Mouse (Mus musculus): ENCODE data around the gene Nav2.

Nav2 gene

DNA sequence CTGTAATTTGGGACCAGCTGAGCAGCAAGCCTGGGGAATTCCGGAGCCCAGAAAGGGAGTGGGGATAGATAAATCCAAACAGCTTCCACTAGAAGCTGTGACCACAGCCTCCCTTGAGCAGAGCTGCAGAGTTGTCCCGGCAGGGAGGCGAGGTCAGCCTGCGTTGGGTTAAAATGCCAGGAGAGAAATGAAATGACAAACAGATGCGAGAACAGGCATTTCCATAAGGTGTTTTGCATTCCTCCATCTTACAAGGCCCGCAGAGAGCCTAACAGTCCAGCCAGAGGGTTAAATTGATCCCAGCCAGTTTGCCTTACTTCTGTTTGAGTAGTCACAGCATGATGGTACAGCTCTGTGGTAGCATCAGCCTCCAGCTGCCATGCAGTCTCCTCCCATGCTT lies 309.3 kb downstream of the Nav2 start:
- no peak for DNase-seq

DNA sequence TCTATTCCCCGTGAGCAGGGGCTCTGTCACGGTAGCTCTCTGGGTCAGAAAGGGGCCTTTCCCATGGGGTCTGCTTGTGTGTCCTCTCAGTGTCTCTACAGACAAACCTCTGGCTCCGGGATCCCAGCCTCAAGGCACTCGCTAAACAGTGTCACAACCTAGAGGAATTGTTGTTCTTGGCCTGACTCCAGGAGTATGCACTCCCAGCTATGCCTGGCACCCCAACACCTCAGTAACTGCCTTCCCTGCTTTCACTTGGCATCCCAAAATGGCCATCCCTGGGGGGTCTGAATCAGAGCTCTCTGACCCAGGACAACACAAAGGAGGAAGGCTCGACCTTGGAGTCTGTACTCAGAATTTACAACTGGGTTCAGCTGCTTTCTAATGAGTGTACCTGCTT lies 317.2 kb downstream of the Nav2 start:
- DNase-seq, result no peak

DNA sequence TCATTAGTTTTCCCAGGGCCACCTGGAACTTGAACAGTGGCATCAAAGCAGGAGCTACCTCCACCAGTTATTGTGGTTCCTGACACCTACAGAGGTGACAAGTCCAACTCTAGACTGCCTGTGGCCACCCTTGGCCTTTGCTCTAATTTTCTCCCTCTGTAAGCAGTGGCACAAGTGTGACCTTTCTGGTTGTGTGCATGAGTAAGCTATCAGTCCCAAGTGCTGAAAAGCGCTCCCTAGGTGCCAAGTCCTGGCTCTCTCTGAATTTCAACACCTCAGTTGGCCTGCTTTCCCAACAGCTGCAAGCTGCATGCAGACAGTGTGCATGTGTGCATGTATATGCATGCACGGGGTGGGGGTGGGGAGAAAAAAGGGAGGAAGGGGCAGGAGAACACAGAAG lies 324.5 kb downstream of the Nav2 start:
- no peak for DNase-seq

DNA sequence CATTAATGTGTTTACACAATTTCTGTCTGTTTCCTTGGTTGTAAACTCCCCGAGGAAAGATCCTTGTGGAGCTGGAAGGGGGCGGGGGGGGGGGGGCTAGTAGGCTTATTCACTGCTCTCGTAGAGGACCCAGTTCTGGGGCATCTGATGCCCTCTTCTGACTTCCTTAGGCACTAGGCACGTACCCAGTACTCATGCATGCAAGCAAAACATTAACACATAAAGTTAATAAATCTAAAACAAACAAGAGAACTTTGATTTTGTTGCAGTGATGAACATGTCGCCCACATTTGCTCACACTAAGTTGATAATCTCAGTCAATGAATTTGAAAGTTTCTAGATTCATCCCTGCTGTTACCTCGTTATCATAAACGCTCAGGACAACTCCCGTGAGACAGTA lies 325.8 kb downstream of the Nav2 start:
- DNase-seq, result no peak

DNA sequence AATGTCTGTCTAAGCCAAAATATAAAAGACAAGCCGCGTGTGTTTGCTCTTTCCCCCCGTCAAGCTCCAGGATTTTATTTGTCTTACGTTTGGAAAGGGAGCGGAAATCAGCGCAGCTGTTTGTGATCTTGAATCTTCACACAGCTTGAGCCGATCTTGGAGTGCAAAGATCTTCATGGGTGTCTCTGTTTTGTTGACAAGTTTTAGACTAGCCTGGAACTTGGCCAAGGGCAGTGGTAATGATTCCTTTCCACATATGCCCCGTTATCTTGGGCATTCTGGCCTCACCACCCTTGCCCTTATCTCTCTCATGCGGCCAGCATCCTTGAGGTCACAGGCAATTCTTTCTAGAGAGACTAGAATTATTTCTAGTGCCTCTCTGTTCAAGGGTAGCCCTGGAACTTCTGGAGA lies 326.8 kb downstream of the Nav2 start:
- no peak for DNase-seq

DNA sequence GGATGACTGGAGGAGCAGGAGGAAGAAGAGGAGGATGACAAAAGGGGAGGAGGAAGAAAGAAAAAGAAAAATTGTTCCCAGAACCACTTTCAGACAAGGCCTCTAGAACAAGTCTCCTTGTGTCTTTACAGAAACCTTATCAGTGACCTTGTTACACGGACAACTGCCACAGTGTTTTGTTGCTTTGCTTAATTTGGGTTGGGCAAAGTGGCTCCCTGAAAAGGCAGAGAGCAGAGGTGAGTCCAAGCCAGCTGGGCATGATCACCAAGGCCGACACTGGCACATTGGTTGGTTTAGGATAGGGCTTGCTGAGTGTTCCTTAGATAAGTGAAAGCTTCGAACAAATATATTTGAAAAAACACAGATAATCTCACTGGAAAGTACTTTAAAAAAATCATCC lies 327.3 kb downstream of the Nav2 start:
- DNase-seq, result no peak

DNA sequence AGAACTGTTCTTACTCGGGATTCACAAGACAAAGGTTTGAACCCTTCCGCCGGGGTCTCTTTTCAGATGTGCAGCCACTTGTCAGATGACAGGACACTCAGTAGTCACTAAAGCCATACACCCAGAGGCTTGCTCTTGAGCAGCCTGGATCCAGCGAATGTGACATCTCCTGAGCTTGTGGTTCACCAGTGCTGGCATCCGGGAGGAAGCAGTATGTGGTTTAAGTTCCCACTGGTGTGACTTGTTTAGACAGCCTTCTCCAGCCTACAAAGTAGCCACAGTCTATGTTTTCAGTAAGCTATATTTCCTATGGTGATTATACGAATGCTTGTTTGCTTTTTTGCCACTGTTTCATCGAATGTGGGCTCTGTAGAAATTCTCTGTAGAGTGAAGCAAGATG lies 331.9 kb downstream of the Nav2 start:
- no peak for DNase-seq

DNA sequence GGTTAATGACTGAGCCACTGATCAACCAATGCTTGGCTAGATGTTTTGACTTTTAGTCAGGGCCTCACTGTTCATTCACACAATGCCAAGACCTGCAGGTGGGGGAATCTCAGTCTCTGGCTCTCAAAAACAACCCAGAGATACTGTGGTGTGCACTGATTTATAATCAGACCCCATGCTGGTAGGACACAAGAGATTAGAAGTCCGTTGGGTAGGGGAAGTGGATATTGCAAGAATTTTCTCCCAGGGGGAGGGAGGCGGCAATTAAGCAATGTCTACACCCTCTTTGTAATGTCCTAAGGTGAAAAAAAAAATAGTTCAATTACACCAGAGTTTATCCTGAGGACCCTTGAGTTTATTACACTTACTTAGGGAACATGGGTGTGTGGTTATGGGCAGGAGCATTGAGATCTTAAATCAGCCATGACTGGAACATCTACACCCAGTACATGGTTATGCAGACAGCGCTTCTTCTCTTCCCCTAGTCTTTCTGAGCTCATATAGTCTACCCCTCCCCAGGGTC lies 332.8 kb downstream of the Nav2 start:
- DNase-seq, result no peak

DNA sequence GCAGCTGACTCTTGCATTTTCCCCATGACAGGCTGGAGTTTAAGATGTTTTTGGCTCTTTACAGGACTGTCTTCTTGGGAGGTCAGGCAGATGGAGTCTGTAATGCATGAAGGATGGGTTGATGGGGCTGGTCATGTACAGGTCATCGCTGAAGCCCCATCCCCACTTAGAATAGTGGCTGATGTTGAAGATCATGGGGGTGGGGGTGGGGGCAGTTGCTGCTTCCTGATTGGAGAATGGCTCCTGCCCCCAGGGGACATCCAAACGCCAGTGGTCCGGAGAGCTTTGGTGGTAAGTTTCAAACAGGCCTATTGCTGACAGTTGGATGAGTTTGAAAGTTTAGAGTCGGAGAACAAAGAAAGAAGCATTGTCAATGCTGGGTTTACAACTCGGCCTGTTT lies 333.7 kb downstream of the Nav2 start:
- DNase-seq, result no peak

DNA sequence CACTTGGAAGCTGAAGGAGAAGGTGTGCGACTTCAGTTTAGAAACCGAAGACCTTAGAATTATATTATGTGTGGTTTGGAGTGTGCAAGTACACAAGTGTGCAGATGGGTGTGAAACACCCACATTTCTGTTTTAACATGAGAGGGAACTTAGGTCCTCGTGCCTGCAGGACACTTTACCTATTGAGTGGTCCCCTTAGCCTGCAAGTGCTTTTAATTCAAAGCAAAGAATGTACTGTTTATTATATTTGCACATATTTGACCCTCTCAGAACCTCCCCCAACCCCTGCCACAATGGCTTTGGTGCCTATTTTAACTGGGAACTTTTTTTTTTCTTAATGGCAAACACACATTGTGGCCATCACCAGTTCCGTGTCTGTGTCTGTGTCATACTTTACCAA lies 334.6 kb downstream of the Nav2 start:
- DNase-seq, result no peak

GRCm38 (mm10) chr7:49245537-49246239 lies 337.2 kb downstream of the Nav2 start:
- peak; percentile 91 for DNase-seq

DNA sequence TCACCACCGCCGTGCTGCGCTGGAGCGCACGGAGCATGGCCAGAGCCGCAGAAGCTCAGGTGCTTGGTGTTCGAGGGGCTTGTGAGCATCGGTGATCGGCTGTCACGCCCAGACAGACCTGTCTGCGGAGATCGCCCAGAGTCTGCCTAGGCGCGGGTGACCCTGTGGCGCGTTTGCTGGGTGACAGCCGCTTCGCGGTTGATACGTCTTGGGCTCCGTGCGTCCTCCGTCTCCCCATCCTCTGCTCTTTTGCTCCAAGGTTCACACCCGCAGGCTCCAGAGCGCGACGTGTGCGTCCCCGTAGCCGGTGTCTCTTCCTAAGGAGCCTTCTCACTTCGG lies 337.7 kb downstream of the Nav2 start:
- no peak for DNase-seq

- peak; percentile 65 for DNase-seq
Observed at GRCm38 (mm10) chr7:49246584-49247481, 338.3 kb downstream of the Nav2 start.

DNA sequence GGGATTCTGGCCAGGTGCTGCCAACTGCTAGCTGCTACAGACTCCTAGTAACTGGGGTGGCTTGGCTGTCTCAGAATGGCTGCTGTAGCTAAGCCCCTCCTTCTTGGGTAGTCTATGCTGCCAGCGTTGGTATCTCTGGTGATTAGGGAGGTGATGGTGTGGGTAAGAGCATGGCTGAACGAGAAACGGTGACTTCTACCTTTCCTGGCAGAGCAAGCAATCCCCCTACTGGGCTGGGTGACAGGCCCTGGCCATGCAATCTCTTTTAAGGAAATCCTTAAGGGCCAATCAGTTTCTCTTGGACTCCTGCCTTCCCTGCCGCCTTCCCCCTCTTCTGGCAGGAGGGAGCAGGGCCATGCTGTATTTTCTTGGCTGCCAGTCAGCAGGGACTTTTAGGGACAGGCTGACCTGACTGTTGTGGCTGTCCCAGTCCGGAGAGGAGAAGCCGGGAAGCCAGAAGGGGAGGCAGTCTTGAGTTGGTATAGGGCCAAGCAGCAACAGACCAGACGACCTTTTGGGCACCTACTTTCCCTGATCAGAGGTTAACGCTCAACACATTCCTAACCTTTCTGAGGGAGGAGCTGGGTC lies 339.3 kb downstream of the Nav2 start:
- DNase-seq, result peak; percentile 84

- peak; percentile 67 for DNase-seq
Observed at GRCm38 (mm10) chr7:49248333-49249086, 340.0 kb downstream of the Nav2 start.

DNA sequence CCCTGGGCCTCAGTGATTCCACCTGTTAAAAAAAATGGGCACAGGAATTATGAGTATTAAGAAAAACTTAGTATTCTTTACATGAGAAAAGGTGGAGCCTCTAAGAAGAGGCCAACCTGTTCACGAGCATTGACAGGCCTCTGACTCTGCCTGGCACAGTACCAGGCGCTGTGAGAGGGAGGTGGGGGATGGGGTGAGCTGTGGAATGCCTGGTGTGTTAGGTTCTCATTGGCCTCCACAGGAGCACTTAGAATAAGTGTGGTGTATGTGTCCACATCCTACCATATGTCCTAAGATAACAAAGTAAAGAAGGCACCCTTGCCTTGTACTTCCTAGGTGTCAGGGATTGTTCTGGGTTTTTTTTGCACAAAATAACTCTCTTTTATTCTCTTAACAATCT lies 340.9 kb downstream of the Nav2 start:
- no peak for DNase-seq

GRCm38 (mm10) chr7:49249996-49250395 lies 341.5 kb downstream of the Nav2 start:
- peak; percentile 86 for DNase-seq

DNA sequence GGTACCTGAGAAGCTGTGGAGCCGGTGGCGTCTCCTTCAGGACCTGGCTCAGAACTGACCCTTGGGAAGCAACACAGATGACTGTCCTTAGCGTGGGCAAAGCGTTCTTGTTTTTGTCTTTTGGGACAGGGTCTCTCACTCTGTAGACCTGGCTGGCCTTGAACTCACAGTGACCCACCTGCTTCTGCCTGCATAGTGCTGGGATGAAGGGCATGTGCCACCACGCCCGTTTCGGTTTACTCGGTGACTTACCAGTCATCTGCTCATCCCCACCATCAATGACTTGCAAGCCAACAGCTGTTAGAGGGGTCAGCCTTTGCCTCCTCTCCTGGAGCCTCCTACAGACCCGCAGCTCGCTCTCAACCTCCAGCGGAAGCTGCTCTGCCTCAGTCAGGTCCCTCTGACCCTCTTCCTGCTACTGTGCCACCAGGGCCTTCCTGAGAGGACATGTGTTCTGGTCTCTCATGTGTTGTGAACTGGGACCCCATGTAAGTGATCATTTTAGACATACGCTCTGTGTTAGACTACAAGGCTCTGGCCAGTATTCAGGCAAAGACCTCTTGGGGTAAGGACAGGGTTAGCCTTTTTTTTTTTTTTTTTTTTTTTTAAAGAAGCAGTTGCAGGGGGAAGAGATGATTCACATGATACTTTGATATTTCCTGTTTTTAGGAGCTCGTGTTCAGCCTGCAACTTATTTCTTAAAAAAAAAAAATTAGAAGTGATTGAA lies 342.2 kb downstream of the Nav2 start:
- no peak for DNase-seq

DNA sequence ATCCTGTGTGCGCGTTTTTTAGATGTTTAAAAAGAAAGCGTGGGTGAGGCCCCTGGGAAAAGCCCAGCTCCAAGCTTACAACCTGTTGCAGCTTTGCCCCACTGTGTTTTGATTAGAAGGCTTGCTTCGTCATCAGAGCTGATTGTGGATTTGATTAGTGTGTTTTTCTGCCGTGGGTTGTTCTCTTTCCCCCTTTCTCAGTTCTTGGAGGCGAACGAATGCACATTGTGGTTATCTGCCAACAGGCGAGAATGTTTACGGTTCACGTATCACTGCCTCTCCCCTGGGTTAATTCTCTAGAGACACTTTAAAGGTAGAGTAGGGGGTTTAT lies 342.8 kb downstream of the Nav2 start:
- no peak for DNase-seq

GRCm38 (mm10) chr7:49252444-49252843 lies 343.9 kb downstream of the Nav2 start:
- no peak for DNase-seq

DNA sequence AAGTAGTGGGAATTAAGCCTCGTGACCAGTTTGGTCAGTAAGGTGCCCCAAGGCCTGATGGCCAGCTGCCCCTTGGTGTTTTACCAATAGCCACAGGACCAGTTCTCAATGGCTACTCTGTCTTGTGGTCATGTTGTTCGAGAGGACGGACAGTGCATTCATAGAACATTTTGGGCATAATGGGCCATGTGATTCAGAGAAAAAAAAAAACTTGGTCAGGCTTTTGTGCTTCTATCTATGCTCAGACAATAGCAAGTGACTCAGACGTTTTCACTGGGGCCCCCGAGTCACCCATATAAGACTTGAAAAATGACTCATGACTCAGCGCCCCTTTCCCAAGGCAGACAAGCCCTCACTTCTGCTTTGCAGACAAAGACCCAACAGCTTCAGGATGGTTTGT lies 344.4 kb downstream of the Nav2 start:
- no peak for DNase-seq

- no peak for DNase-seq
Observed at GRCm38 (mm10) chr7:49255053-49255452, 346.5 kb downstream of the Nav2 start.

All from cerebellum, adult 11 months (tissue).